Mouse (Mus musculus) embryonic facial prominence, embryonic 12.5 days (tissue): ENCODE results near the gene Pex12. TPM values are rescaled to one million over a fixed set of nuclear protein-coding genes. Genes with fewer than 3 reads are reported as not detected.

Source experiments
- polyA plus RNA-seq: library from polyadenylated mRNA; unstranded; fragments of >200 nt; fragmentation: Nextera tagmentation; extraction: Ambion mirVana; gene quantifications from 2 replicates; pipeline ENCODE4 v1.2.1, GENCODE M21; 2016

Gene Pex12
- polyA plus RNA-seq, 1 experiment from 2014 or later, result 15.5 TPM

Other genes with a start within 250 kb of the Pex12 start
- 1.6 and 1.7 TPM in 2 replicates for gene Slfn2, start 237.5 kb downstream of the Pex12 start, polyA plus RNA-seq
- gene Slfn1, start 185.7 kb downstream of the Pex12 start, polyA plus RNA-seq, result 0.12 TPM in 1 of 2 replicates, not detected in the other
- not detected in 2 replicates for gene Slfn4, start 127.4 kb downstream of the Pex12 start, polyA plus RNA-seq
- gene Slfn3, start 111.3 kb downstream of the Pex12 start, polyA plus RNA-seq, result 1.8 and 2.4 TPM in 2 replicates
- gene Slfn14, start 15.9 kb downstream of the Pex12 start, polyA plus RNA-seq, result 0.73 and 0.88 TPM in 2 replicates
- 65.7 and 67.9 TPM in 2 replicates for gene Ap2b1, start 3.6 kb downstream of the Pex12 start, polyA plus RNA-seq
- gene Rasl10b, start 106.6 kb upstream of the Pex12 start, polyA plus RNA-seq, result 6.3 and 6.9 TPM in 2 replicates
- gene Gas2l2, start 126.9 kb upstream of the Pex12 start, polyA plus RNA-seq, result 0.06 and 0.09 TPM in 2 replicates
- gene 1700020L24Rik, start 135.1 kb upstream of the Pex12 start, polyA plus RNA-seq, result 0.45 and 0.60 TPM in 2 replicates
- gene Mmp28, start 160.5 kb upstream of the Pex12 start, polyA plus RNA-seq, result 2.9 and 3.2 TPM in 2 replicates
- 14.5 and 15.5 TPM in 2 replicates for gene Taf15, start 170.5 kb upstream of the Pex12 start, polyA plus RNA-seq
- gene Heatr9, start 219.6 kb upstream of the Pex12 start, polyA plus RNA-seq, result not detected in 2 replicates
- gene Ccl5, start 227.9 kb upstream of the Pex12 start, polyA plus RNA-seq, result 0.79 TPM in 1 of 2 replicates, not detected in the other